Mouse (Mus musculus) cortical plate, adult 2 months (tissue): ENCODE measurements around the gene Shroom3. TPM values are rescaled to one million over a fixed set of nuclear protein-coding genes. Genes with fewer than 3 reads are reported as not detected.

Experiments used
- H3K27ac ChIP-seq: fragments of 200-500 bp; 2 replicates; pipeline ENCODE4 v1.5.1; 2012; ENCODE audit warnings: low read length, control low read depth, inconsistent platforms; ENCODE audit not compliant: insufficient read depth
- H3K4me1 ChIP-seq: fragments of 200-500 bp; 2 replicates; pipeline ENCODE4 v1.6.1; 2011; ENCODE audit warnings: low read length; ENCODE audit not compliant: control insufficient read depth, insufficient read depth
- H3K4me3 ChIP-seq: fragments of 200-500 bp; 2 replicates; pipeline ENCODE4 v1.5.1; 2011; ENCODE audit warnings: mild to moderate bottlenecking, low read length, control low read depth; ENCODE audit not compliant: insufficient read depth
- CTCF ChIP-seq: fragments of 200-500 bp; IDR thresholded peaks from 2 replicates; pipeline ENCODE4 v1.5.1; 2011; ENCODE audit warnings: mild to moderate bottlenecking, control low read depth, low read length; ENCODE audit not compliant: insufficient read depth; ENCODE audit errors: extremely low read depth
- POLR2A ChIP-seq: fragments of 200-500 bp; IDR thresholded peaks from 2 replicates; pipeline ENCODE4 v1.6.1; 2011; ENCODE audit warnings: mild to moderate bottlenecking, low read length, control low read depth; ENCODE audit not compliant: insufficient read depth; ENCODE audit errors: extremely low read depth
- polyA plus RNA-seq: library from polyadenylated mRNA; depleted of rRNA; stranded (reverse); fragments of >200 nt; gene quantifications from 2 replicates; pipeline ENCODE4 v1.2.3, GENCODE M21; 2012

The Shroom3 gene
- polyA plus RNA-seq, 1 experiment = 1.9 TPM

DNA sequence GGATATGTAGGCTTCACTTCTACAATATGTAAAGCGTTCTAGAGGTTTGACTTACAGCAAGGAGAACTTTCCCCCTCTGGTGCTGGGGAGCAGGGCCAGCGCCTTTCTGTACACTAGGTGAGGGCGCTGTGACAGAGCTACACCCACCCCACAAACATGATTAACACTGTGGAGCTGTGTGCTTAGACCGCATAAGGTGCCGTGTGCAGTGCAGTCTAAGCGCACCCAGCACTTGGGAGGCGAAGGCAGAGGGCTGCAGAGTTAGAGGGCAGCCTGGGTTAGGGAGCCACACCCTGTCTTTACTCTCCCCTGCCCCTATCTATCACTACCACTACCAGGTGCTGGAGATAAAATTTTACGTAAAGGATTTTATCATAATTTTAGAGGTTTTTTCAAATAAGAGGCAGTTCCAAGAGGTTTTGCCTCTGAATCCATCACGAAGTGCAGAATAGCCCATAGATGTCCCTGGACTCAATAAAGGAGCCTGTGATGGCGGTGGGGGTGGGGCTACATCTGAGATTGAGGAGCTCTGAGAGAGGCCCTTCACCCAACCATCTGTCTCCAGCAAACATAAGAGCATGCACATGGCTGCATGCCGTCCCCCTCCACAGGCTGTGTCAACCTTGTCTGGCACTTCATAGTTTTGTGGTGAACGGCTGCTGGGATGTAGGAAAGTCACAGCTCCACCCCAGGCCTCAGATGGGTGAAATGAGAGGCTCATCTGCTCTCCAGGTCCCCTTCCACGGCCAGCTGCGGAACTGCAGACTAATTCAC, 265.9 kb downstream of the Shroom3 start:
- Histone ChIP-seq H3K4me1 (peaks cover 2% of the 10 kb centered on the region), H3K27ac (no peak overlapping the region), H3K4me3 (no peak overlapping the region)
- no peak for TF ChIP-seq POLR2A
- TF ChIP-seq CTCF = no peak

DNA sequence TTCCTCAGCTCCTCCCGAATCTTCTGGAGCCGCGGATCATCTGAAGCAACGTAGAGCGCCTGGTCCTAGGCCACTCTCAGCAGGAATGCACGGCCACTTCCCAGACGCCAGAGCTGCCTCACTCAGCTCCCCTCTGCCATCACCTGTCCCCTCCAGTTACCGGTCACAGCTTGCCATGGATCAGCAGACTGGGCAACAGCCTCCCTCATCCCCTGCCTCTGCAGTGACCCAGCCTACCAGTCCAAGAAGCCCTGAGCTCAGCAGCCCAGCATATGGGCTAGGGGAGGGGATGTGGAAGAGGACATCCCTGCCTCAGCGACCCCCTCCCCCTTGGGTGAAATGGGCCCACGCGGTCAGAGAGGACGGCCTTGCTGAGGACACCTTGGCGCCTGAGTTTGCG, 267.3 kb downstream of the Shroom3 start:
- Histone ChIP-seq H3K4me3 (no peak overlapping the region), H3K4me1 (peaks cover 2% of the 10 kb centered on the region), H3K27ac (no peak overlapping the region)
- TF ChIP-seq POLR2A = no peak
- TF ChIP-seq CTCF = no peak

DNA sequence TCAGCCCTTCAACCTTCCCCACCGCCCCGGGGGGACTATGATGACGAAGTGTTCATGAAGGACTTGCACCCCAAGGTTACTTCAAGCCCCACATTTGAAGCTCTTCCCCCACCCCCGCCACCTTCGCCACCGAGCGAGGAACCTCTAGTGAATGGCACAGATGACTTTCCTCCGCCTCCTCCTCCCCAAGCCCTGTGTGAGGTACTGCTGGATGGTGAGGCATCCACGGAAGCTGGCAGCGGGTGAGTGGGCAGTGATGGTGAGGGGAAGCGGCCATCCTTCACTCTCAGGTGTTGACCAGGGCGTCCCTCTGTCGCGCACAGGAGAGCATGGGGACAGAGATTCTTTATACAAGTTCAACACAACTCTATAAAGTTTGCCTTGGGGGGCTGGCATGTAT, 267.8 kb downstream of the Shroom3 start:
- Histone ChIP-seq H3K27ac (no peak overlapping the region), H3K4me3 (no peak overlapping the region), H3K4me1 (peaks cover 2% of the 10 kb centered on the region)
- TF ChIP-seq POLR2A = no peak
- no peak for TF ChIP-seq CTCF

- no peak overlapping the region for H3K27ac ChIP-seq
- no peak overlapping the region for H3K4me3 ChIP-seq
- no peak for TF ChIP-seq CTCF
- TF ChIP-seq POLR2A = no peak
- peaks cover 2% of the 10 kb centered on the region for H3K4me1 ChIP-seq
Measured at GRCm38 (mm10) chr5:92953865-92954264, 270.6 kb downstream of the Shroom3 start.

- Histone ChIP-seq H3K4me1 (peaks cover 2% of the 10 kb centered on the region), H3K4me3 (no peak overlapping the region), H3K27ac (no peak overlapping the region)
- TF ChIP-seq CTCF (peak; percentile 83), POLR2A (no peak)
Measured at GRCm38 (mm10) chr5:92954323-92954722, 271.1 kb downstream of the Shroom3 start.

GRCm38 (mm10) chr5:92954827-92955475, 271.7 kb downstream of the Shroom3 start:
- TF ChIP-seq POLR2A = no peak
- peak; percentile 44; the same call in 1 of the 2 replicates for TF ChIP-seq CTCF
- H3K4me1 ChIP-seq = peaks cover 5% of the 10 kb centered on the region
- no peak overlapping the region for H3K4me3 ChIP-seq
- no peak overlapping the region for H3K27ac ChIP-seq

DNA sequence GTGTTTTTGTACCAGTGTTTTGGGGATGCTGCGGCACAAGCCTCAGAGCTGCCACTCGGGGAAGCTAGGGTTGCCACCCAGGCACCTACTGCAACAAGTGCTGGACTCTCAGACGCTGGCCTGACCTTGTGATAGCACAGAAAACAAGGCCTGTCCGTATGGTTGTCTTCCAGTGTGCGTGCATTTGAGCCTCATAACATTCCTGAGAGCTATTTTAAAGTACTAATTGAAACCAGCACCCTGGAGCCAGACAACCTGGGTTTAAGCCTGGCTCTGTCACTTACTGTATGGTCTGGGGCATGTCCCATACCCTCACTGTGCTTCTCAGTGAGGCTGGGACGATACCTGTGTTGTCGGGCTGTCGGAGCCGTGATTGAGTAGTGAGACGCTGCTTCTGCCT, 276.1 kb downstream of the Shroom3 start:
- H3K4me1 ChIP-seq = peaks cover 10% of the 10 kb centered on the region
- TF ChIP-seq CTCF (no peak), POLR2A (no peak)
- H3K4me3 ChIP-seq = no peak overlapping the region
- H3K27ac ChIP-seq = no peak overlapping the region

GRCm38 (mm10) chr5:92959708-92960107, 276.5 kb downstream of the Shroom3 start:
- Histone ChIP-seq H3K4me1 (peaks cover 10% of the 10 kb centered on the region), H3K27ac (no peak overlapping the region), H3K4me3 (no peak overlapping the region)
- TF ChIP-seq POLR2A (no peak), CTCF (no peak)

DNA sequence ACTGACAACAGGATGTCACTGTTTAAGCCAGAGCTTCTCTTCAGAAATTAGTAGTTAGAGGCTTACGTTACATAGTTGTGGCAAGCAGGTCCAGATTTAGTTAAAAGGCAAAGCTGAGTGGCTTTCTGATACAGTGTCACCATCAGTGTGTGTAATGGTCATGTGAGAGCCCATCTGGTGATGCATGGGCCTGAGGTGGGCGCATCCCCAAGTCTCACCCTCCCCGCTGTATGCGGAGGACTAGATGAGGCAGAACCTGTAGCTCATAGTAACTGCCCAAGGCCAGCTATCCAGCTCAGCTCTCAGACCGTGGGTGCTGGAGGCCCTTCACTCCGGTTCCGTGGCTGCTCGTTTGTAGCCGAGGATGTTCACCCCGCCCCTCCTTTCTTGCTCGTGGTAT, 278.1 kb downstream of the Shroom3 start:
- H3K27ac ChIP-seq = no peak overlapping the region
- no peak for TF ChIP-seq CTCF
- no peak for TF ChIP-seq POLR2A
- peaks cover 10% of the 10 kb centered on the region for H3K4me1 ChIP-seq
- no peak overlapping the region for H3K4me3 ChIP-seq

DNA sequence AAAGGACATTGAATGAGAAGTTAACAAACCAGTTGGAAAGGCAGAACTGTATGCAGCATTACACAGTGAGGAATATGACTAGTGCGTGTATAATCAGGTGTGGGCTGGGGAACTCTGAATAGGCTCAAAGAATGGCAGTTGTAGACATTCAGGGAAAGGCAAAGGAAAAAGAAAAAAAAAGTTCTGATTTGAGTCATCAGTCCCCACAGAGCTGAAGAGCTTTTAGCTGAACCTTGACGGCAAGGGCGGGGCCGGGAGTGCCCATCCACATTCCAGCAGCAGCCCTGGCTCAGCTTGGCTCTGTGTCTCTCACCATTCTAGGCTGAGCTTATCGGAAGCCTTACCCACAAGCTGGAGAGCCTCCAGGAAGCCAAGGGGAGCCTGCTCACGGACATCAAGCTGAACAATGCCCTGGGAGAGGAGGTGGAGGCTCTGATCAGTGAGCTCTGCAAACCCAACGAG, 278.6 kb downstream of the Shroom3 start:
- H3K4me3 ChIP-seq = no peak overlapping the region
- TF ChIP-seq POLR2A (no peak), CTCF (no peak)
- no peak overlapping the region for H3K27ac ChIP-seq
- peaks cover 10% of the 10 kb centered on the region for H3K4me1 ChIP-seq
